Mouse (Mus musculus) kidney, adult 2 months (tissue): ENCODE measurements at regions not wholly inside any gene's neighbourhood (a gene's known extent, or its start where the extent isn't known, plus 50 kb on each side); places are given as distances from the start of the nearest gene placed in this dataset.

Experiments
- DNase-seq: peaks from one replicate; pipeline ENCODE4 v3.0.0; 2021
- H3K27ac ChIP-seq: fragments of 200-500 bp; 2 replicates; pipeline ENCODE4 v1.5.1; 2012; ENCODE audit warnings: low read depth, low read length, control low read depth, inconsistent platforms; ENCODE audit not compliant: insufficient read depth
- H3K27me3 ChIP-seq: fragments of 200-500 bp; replicated peaks from 2 replicates; pipeline ENCODE4 v1.6.1; 2012; ENCODE audit warnings: mild to moderate bottlenecking, moderate library complexity, low read length, inconsistent platforms; ENCODE audit not compliant: control insufficient read depth, insufficient read depth
- H3K36me3 ChIP-seq: fragments of 200-500 bp; 2 replicates; pipeline ENCODE4 v1.6.1; 2012; ENCODE audit warnings: mild to moderate bottlenecking, moderate library complexity, low read length, inconsistent platforms; ENCODE audit not compliant: control insufficient read depth, insufficient read depth
- H3K4me1 ChIP-seq: fragments of 200-500 bp; 2 replicates; pipeline ENCODE4 v1.6.1; 2011; ENCODE audit warnings: low read length; ENCODE audit not compliant: control insufficient read depth, insufficient read depth
- H3K4me3 ChIP-seq: fragments of 200-500 bp; 2 replicates; pipeline ENCODE4 v1.5.1; 2011; ENCODE audit warnings: mild to moderate bottlenecking, low read depth, low read length, control low read depth; ENCODE audit not compliant: insufficient read depth
- CTCF ChIP-seq: fragments of 200-500 bp; conservative IDR thresholded peaks from 2 replicates; pipeline ENCODE4 v1.5.1; 2011; ENCODE audit warnings: low read depth, mild to moderate bottlenecking, control low read depth, low read length, moderate library complexity, mixed read lengths; ENCODE audit not compliant: insufficient read depth, insufficient read length
- POLR2A ChIP-seq: fragments of 200-500 bp; IDR thresholded peaks from one replicate; pipeline ENCODE4 v1.6.1; 2011; ENCODE audit warnings: low read depth, low read length, control low read depth
- WGBS: fragments of 180-500 bp; shearing (Covaris S2); methylation state at CpG from one replicate; pipeline ENCODE4 v1.1.7; 2018; 5-methylcytosine and 5-hydroxymethylcytosine counted together

DNA sequence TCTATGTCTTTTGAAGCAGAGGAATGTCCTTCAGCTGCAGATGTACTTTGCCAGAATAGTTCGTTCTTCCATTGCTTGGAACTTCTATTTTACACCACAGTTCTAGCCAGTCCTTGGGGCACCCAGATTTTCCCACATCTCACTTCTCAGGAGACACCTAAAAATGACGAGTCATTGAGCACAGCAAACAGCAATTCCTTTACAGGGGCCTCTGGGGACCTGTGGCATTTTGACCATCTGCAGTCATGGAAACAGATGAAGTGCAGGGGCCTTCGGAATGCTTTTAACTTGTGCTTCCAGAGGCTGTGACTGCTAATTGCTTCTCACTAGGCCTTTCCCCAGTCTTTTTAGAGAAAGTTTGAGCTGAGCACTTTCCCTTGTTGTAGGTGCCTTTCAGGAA, 108.5 kb upstream of the Pard3b start:
- TF ChIP-seq CTCF (no peak), POLR2A (no peak)
- Histone ChIP-seq H3K36me3 (no peaks in the 10 kb centered on the region), H3K27ac (no peak overlapping the region), H3K4me1 (no peaks in the 10 kb centered on the region), H3K4me3 (no peak overlapping the region), H3K27me3 (no peaks in the 10 kb centered on the region)
- DNase-seq: no peak
- WGBS: 40% methylated on average over 3 of the region's 3 CpGs

DNA sequence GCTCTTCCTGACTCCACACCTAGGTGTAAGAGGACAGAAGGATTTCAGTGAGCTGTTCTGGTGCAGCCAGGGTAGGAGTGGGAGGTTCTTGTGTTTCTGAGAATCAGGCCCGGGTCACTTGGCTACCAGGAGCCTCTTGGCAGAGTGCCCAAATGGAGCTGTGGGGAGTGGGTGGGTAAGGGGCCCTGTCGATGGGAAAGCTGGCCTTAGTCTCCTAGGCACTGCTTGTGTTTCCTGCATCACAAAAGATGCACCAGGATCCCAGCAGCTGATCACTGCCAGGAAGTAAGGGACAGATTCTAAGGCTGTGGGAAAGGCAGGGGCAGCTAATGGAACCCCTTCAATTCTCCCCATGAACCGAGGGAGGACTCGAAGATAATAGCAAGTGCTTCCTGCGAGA, 107.1 kb upstream of the Pard3b start:
- Histone ChIP-seq H3K4me3 (no peak overlapping the region), H3K27ac (no peak overlapping the region), H3K4me1 (no peaks in the 10 kb centered on the region), H3K36me3 (no peaks in the 10 kb centered on the region), H3K27me3 (no peaks in the 10 kb centered on the region)
- no peak for DNase-seq
- 44% methylated on average over 5 of the region's 5 CpGs for WGBS
- TF ChIP-seq POLR2A (no peak), CTCF (no peak)

- no peak overlapping the region for H3K4me3 ChIP-seq
- no peak for TF ChIP-seq POLR2A
- no peak for TF ChIP-seq CTCF
- no peak overlapping the region for H3K27ac ChIP-seq
- H3K36me3 ChIP-seq: no peaks in the 10 kb centered on the region
- DNase-seq: no peak
- H3K27me3 ChIP-seq: no peaks in the 10 kb centered on the region
- no peaks in the 10 kb centered on the region for H3K4me1 ChIP-seq
- 87% methylated on average over 3 of the region's 3 CpGs for WGBS
Measured at GRCm38 (mm10) chr1:61540081-61540480, 98.5 kb upstream of the Pard3b start.

DNA sequence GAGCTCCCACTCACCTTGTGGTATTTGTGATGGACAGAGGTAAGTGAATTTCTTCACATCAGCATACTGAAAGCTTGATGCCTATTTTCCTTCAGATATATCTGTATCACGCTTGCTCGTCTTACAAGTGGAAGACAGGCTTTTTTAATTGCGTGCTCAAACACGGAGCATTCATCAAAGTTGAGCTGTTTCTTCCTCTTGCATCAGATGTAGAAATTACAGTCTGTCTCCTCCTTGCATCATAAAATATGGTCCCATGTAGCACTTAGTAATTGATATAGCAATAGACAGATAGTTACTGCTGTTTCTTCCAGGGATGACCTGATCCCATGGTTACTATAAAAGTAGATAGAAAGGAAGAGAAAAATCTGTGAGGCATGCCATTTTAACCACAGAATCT, 97.5 kb upstream of the Pard3b start:
- Histone ChIP-seq H3K36me3 (no peaks in the 10 kb centered on the region), H3K4me3 (no peak overlapping the region), H3K27me3 (no peaks in the 10 kb centered on the region), H3K4me1 (no peaks in the 10 kb centered on the region), H3K27ac (no peak overlapping the region)
- 74% methylated on average over 4 of the region's 4 CpGs for WGBS
- TF ChIP-seq POLR2A: no peak
- TF ChIP-seq CTCF: no peak
- DNase-seq: no peak

GRCm38 (mm10) chr1:61552577-61553517, 85.8 kb upstream of the Pard3b start:
- H3K27ac ChIP-seq: no peak overlapping the region
- no peak for TF ChIP-seq POLR2A
- TF ChIP-seq CTCF: no peak
- no peaks in the 10 kb centered on the region for H3K27me3 ChIP-seq
- 72% methylated on average over 21 of the region's 21 CpGs for WGBS
- no peaks in the 10 kb centered on the region for H3K4me1 ChIP-seq
- H3K4me3 ChIP-seq: no peak overlapping the region
- DNase-seq: peak; percentile 43
- no peaks in the 10 kb centered on the region for H3K36me3 ChIP-seq

DNA sequence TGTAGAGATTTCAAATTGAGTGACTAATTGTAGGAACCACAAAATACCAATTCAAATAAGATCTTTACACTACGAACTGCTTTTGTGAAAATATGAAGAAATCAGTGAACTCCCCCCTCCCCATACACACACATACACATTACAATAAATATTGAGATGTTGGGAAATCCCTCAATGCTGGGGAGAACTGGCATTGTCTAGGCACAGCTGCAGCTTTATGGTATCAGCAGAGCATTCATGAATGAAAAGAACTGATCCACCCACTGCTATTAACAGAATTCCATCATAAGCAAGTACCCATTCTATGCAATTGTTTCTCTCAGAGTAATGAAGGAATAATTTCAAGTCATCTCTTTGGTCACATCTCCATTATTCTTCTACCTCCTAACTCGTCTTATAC, 79.1 kb upstream of the Pard3b start:
- no peak for DNase-seq
- no peaks in the 10 kb centered on the region for H3K36me3 ChIP-seq
- WGBS: 90% methylated on average over 2 of the region's 2 CpGs
- TF ChIP-seq CTCF (no peak), POLR2A (no peak)
- no peak overlapping the region for H3K27ac ChIP-seq
- no peak overlapping the region for H3K4me3 ChIP-seq
- no peaks in the 10 kb centered on the region for H3K4me1 ChIP-seq
- no peaks in the 10 kb centered on the region for H3K27me3 ChIP-seq

- no peak overlapping the region for H3K4me3 ChIP-seq
- WGBS: 82% methylated on average over 2 of the region's 2 CpGs
Measured at GRCm38 (mm10) chr1:61562091-61562490, 76.5 kb upstream of the Pard3b start.

GRCm38 (mm10) chr1:61565471-61565870, 73.2 kb upstream of the Pard3b start:
- H3K36me3 ChIP-seq: no peaks in the 10 kb centered on the region
- no peak for TF ChIP-seq POLR2A
- TF ChIP-seq CTCF: no peak
- no peak overlapping the region for H3K27ac ChIP-seq
- H3K27me3 ChIP-seq: no peaks in the 10 kb centered on the region
- 86% methylated on average over 4 of the region's 4 CpGs for WGBS
- no peak for DNase-seq
- no peaks in the 10 kb centered on the region for H3K4me1 ChIP-seq
- H3K4me3 ChIP-seq: no peak overlapping the region

More at GRCm38 (mm10) chr1:61562091-61562490, 76.5 kb upstream of the Pard3b start:
- H3K4me1 ChIP-seq: no peaks in the 10 kb centered on the region
- no peak overlapping the region for H3K27ac ChIP-seq
- TF ChIP-seq CTCF (no peak), POLR2A (no peak)
- no peaks in the 10 kb centered on the region for H3K27me3 ChIP-seq
- H3K36me3 ChIP-seq: no peaks in the 10 kb centered on the region
- no peak for DNase-seq
